Mouse (Mus musculus) forebrain, embryonic 16.5 days (tissue): ENCODE measurements at regions not wholly inside any gene's neighbourhood (a gene's known extent, or its start where the extent isn't known, plus 50 kb on each side); places are given as distances from the start of the nearest gene placed in this dataset.

Experiments
- ATAC-seq: fragments of 200-750 bp; cut with Nextera tagmentation; 2 replicates; pipeline ENCODE4 v1.8.0; 2017; ENCODE audit warnings: mild to moderate bottlenecking, moderate library complexity
- H3K27ac ChIP-seq: fragments of 300-500 bp; sonication (generic); 2 replicates; pipeline ENCODE4 v1.5.1; 2014; ENCODE audit warnings: low read length, control low read depth
- H3K27me3 ChIP-seq: fragments of 300-500 bp; sonication (generic); replicated peaks from 2 replicates; pipeline ENCODE4 v1.6.1; 2014; ENCODE audit warnings: low read length; ENCODE audit not compliant: control insufficient read depth, insufficient read depth
- H3K36me3 ChIP-seq: fragments of 300-500 bp; sonication (generic); 2 replicates; pipeline ENCODE4 v1.6.1; 2014; ENCODE audit not compliant: control insufficient read depth, insufficient read depth
- H3K4me1 ChIP-seq: fragments of 300-500 bp; sonication (generic); replicated peaks from 2 replicates; pipeline ENCODE4 v1.6.1; 2014; ENCODE audit warnings: low read length; ENCODE audit not compliant: control insufficient read depth, insufficient read depth
- H3K4me2 ChIP-seq: fragments of 300-500 bp; sonication (generic); 2 replicates; pipeline ENCODE4 v1.6.1; 2014; ENCODE audit warnings: mild to moderate bottlenecking, low read length, control low read depth
- H3K4me3 ChIP-seq: fragments of 300-500 bp; sonication (generic); replicated peaks from 2 replicates; pipeline ENCODE4 v1.5.1; 2014; ENCODE audit warnings: mild to moderate bottlenecking, low read length, control low read depth
- H3K9ac ChIP-seq: fragments of 300-500 bp; sonication (generic); replicated peaks from 2 replicates; pipeline ENCODE4 v1.6.1; 2014; ENCODE audit warnings: low read depth, low read length, control low read depth
- H3K9me3 ChIP-seq: fragments of 300-500 bp; sonication (generic); 2 replicates; pipeline ENCODE4 v1.6.1; 2016; ENCODE audit warnings: low read length; ENCODE audit not compliant: control insufficient read depth
- WGBS: fragments of 180-500 bp; shearing (Covaris S2); extraction: QIAGEN DNeasy Blood & Tissue Kit; methylation state at CpG from one replicate; pipeline ENCODE4 v1.1.7; 2014; 5-methylcytosine and 5-hydroxymethylcytosine counted together

DNA sequence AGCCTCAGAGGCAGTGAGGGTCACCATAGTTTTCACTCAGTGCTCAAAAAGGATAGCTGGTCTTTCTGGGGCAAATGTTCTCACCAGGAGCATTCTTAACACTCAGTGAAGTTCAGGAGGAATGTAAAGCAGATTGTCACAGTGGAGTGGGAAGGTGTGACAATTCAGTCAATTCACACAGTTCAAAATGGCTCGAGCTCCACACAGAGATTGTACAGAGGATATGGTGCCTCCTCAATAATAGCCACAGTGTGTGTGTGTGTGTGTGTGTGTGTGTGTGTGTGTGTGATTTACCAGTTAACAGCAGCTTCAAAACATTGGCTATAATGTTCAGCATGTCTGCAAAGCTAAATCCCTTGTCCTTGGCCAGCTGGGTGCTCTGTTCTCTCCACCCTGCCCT lies 279.3 kb upstream of the Gm12728 start:
- no peak overlapping the region for H3K4me2 ChIP-seq
- no peak for ATAC-seq
- H3K4me3 ChIP-seq = no peak overlapping the region
- H3K36me3 ChIP-seq = no peaks in the 10 kb centered on the region
- no peak overlapping the region for H3K9ac ChIP-seq
- no peaks in the 10 kb centered on the region for H3K9me3 ChIP-seq
- no peak overlapping the region for H3K27ac ChIP-seq
- H3K27me3 ChIP-seq = no peaks in the 10 kb centered on the region
- whole genome bisulfite sequencing = 100% methylated on average over 1 of the region's 1 CpGs
- no peaks in the 10 kb centered on the region for H3K4me1 ChIP-seq

DNA sequence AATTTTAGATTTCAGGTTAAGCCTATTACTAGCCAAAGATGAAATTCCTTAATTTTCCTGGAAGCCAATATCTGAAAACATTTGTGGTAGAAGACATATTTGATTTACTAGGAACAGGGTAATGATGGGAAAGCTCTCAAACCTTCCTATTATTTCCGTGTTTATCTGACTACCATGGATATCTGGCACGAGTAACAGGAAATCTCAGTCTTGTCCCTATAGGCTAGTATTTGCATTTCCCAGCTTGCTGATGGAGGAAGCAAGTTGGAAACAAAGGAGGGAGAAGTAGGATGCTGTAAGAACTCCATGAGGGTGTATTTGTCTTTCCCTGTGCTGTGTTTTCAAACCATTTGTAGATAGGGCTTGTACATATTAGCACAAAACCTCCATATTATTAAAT lies 264.5 kb upstream of the Gm12728 start:
- Histone ChIP-seq H3K4me3 (no peak overlapping the region), H3K27me3 (no peaks in the 10 kb centered on the region), H3K27ac (no peak overlapping the region), H3K9me3 (no peaks in the 10 kb centered on the region), H3K4me2 (no peak overlapping the region), H3K36me3 (no peaks in the 10 kb centered on the region), H3K9ac (no peak overlapping the region), H3K4me1 (no peaks in the 10 kb centered on the region)
- no peak for ATAC-seq
- 81% methylated on average over 2 of the region's 2 CpGs for WGBS

DNA sequence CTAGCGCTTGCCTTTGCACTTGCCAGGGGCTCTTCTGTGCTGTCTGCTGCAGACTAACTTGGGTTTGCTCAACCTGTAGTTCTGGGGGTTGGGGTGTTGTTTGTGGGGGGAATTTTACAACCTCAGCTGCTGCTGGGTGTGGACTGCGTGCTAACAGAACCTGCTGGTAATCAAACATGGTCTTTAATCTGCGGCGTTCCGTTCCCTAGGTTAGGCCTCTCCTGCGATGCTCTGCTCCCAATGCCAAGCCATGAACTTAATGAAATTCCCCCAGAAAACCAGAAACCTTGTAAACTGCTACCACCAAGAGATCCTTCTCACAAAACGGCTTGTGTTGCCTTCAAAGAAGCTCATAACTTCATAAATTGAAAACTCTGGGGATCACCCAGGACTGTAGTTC lies 262.9 kb upstream of the Gm12728 start:
- ATAC-seq = no peak
- no peaks in the 10 kb centered on the region for H3K9me3 ChIP-seq
- no peaks in the 10 kb centered on the region for H3K4me1 ChIP-seq
- H3K4me3 ChIP-seq = no peak overlapping the region
- no peak overlapping the region for H3K9ac ChIP-seq
- no peak overlapping the region for H3K4me2 ChIP-seq
- WGBS = 93% methylated on average over 7 of the region's 7 CpGs
- no peak overlapping the region for H3K27ac ChIP-seq
- H3K27me3 ChIP-seq = no peaks in the 10 kb centered on the region
- no peaks in the 10 kb centered on the region for H3K36me3 ChIP-seq

- Histone ChIP-seq H3K4me3 (no peak overlapping the region), H3K27ac (no peak overlapping the region), H3K36me3 (no peaks in the 10 kb centered on the region), H3K4me1 (no peaks in the 10 kb centered on the region), H3K9ac (no peak overlapping the region), H3K27me3 (no peaks in the 10 kb centered on the region), H3K9me3 (no peaks in the 10 kb centered on the region), H3K4me2 (no peak overlapping the region)
- ATAC-seq = no peak
- 85% methylated on average over 3 of the region's 3 CpGs for whole genome bisulfite sequencing
Measured at GRCm38 (mm10) chr4:105527316-105527715, 262.4 kb upstream of the Gm12728 start.

- Histone ChIP-seq H3K4me3 (no peak overlapping the region), H3K27me3 (no peaks in the 10 kb centered on the region), H3K36me3 (no peaks in the 10 kb centered on the region), H3K27ac (no peak overlapping the region), H3K9ac (no peak overlapping the region), H3K9me3 (no peaks in the 10 kb centered on the region), H3K4me1 (no peaks in the 10 kb centered on the region), H3K4me2 (no peak overlapping the region)
- ATAC-seq = no peak
- 76% methylated on average over 16 of the region's 16 CpGs for WGBS
Measured at GRCm38 (mm10) chr4:105531651-105532425, 257.8 kb upstream of the Gm12728 start.

DNA sequence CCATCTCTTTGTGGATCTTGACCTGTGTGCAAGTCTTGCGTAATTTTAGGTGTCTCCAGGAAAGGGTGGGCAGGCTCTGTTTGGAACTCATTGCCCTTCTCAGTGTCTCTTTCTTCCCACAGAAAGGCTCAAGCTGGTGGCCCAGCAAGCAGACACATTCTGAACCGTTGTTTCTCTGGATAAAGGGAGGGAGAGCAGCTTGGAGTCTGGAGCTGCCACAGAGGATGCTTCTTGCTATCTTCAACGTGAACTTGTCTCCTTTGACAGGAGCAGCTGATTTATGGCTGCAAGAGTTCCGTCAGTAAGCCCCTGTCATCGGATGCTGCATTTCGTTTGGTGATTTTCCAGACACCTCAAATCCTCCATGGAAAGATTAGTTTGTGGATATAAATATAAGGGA lies 254.2 kb upstream of the Gm12728 start:
- 80% methylated on average over 6 of the region's 6 CpGs for WGBS
- no peak overlapping the region for H3K27ac ChIP-seq
- H3K9ac ChIP-seq = no peak overlapping the region
- no peak for ATAC-seq
- no peaks in the 10 kb centered on the region for H3K27me3 ChIP-seq
- H3K4me1 ChIP-seq = no peaks in the 10 kb centered on the region
- H3K4me3 ChIP-seq = no peak overlapping the region
- H3K9me3 ChIP-seq = no peaks in the 10 kb centered on the region
- H3K4me2 ChIP-seq = no peak overlapping the region
- H3K36me3 ChIP-seq = no peaks in the 10 kb centered on the region

GRCm38 (mm10) chr4:105545486-105545885 lies 244.2 kb upstream of the Gm12728 start:
- Histone ChIP-seq H3K36me3 (no peaks in the 10 kb centered on the region), H3K27ac (no peak overlapping the region), H3K9me3 (no peaks in the 10 kb centered on the region), H3K4me1 (no peaks in the 10 kb centered on the region), H3K9ac (no peak overlapping the region), H3K4me2 (no peak overlapping the region), H3K27me3 (no peaks in the 10 kb centered on the region), H3K4me3 (no peak overlapping the region)
- WGBS = 85% methylated on average over 2 of the region's 2 CpGs
- no peak for ATAC-seq

- 81% methylated on average over 7 of the region's 7 CpGs for WGBS
- H3K4me3 ChIP-seq = no peak overlapping the region
- no peak overlapping the region for H3K27ac ChIP-seq
- no peaks in the 10 kb centered on the region for H3K4me1 ChIP-seq
- H3K4me2 ChIP-seq = no peak overlapping the region
- H3K9me3 ChIP-seq = no peaks in the 10 kb centered on the region
- no peak overlapping the region for H3K9ac ChIP-seq
- no peak for ATAC-seq
- no peaks in the 10 kb centered on the region for H3K36me3 ChIP-seq
- H3K27me3 ChIP-seq = no peaks in the 10 kb centered on the region
Measured at GRCm38 (mm10) chr4:105549744-105550440, 239.8 kb upstream of the Gm12728 start.

- H3K27me3 ChIP-seq = no peaks in the 10 kb centered on the region
- no peaks in the 10 kb centered on the region for H3K9me3 ChIP-seq
- no peak overlapping the region for H3K4me3 ChIP-seq
- ATAC-seq = no peak
- no peaks in the 10 kb centered on the region for H3K4me1 ChIP-seq
- H3K4me2 ChIP-seq = no peak overlapping the region
- H3K36me3 ChIP-seq = no peaks in the 10 kb centered on the region
- no peak overlapping the region for H3K27ac ChIP-seq
- H3K9ac ChIP-seq = no peak overlapping the region
- WGBS = 97% methylated on average over 4 of the region's 4 CpGs
Measured at GRCm38 (mm10) chr4:105551966-105552685, 237.5 kb upstream of the Gm12728 start.
